Mouse (Mus musculus) stomach, postnatal 0 days (tissue): ENCODE measurements around the gene Mydgf.

ENCODE experiments used
- CTCF ChIP-seq: IDR thresholded peaks from 2 replicates; pipeline ENCODE4 v1.5.1; 2016; ENCODE audit warnings: antibody characterized with exemption, low read depth, mild to moderate bottlenecking, moderate library complexity
- EP300 ChIP-seq: optimal IDR thresholded peaks from 2 replicates; pipeline ENCODE3; 2016; ENCODE audit warnings: antibody characterized with exemption

- TF ChIP-seq CTCF = peak; percentile 60
- TF ChIP-seq EP300 = no peak
Observed at GRCm38 (mm10) chr17:56203729-56204128, 20.0 kb upstream of the Mydgf start.
